Mouse (Mus musculus): ENCODE measurements around the gene Tshz2. TPM values are rescaled to one million over a fixed set of nuclear protein-coding genes. Genes with fewer than 3 reads are reported as not detected.

Tshz2 gene
- polyA plus RNA-seq, 1 experiment from 2014 or later: 13.0 TPM

- ATAC-seq (ENCODE audit: low FRiP score, low TSS enrichment): no peak
- Histone ChIP-seq H3K4me1 (ENCODE audit: control insufficient read depth, insufficient read depth, low read length) (no peaks in the 10 kb centered on the region), H3K4me2 (ENCODE audit: low read length) (no peak overlapping the region), H3K27me3 (ENCODE audit: control insufficient read depth, insufficient read depth, low read length) (no peaks in the 10 kb centered on the region), H3K27ac (replicated peaks; ENCODE audit: low read depth, low read length) (no peak overlapping the region), H3K9me3 (ENCODE audit: control insufficient read depth, low read length) (no peaks in the 10 kb centered on the region), H3K9ac (replicated peaks; ENCODE audit: low read length) (no peak overlapping the region), H3K36me3 (ENCODE audit: control insufficient read depth, insufficient read depth, low read length) (no peaks in the 10 kb centered on the region), H3K4me3 (replicated peaks; ENCODE audit: low read depth, low read length) (no peak overlapping the region)
- no peak for DNase-seq
- WGBS: 89% methylated on average over 8 of the region's 10 CpGs
These were observed 410.5 kb downstream of the Tshz2 start for GRCm38 (mm10) chr2:170043290-170043689.

GRCm38 (mm10) chr2:170045896-170046295, 413.1 kb downstream of the Tshz2 start:
- no peaks in the 10 kb centered on the region for H3K4me1 ChIP-seq (ENCODE audit: control insufficient read depth, insufficient read depth, low read length)
- DNase-seq (no peak), ATAC-seq (ENCODE audit: low FRiP score, low TSS enrichment) (no peak)
- 83% methylated on average over 11 of the region's 11 CpGs for WGBS
- H3K4me2 ChIP-seq (ENCODE audit: low read length): no peak overlapping the region
- H3K9ac ChIP-seq (replicated peaks; ENCODE audit: low read length): no peak overlapping the region
- no peak overlapping the region for H3K27ac ChIP-seq (replicated peaks; ENCODE audit: low read depth, low read length)
- no peaks in the 10 kb centered on the region for H3K36me3 ChIP-seq (ENCODE audit: control insufficient read depth, insufficient read depth, low read length)
- no peak overlapping the region for H3K4me3 ChIP-seq (replicated peaks; ENCODE audit: low read depth, low read length)
- H3K27me3 ChIP-seq (ENCODE audit: control insufficient read depth, insufficient read depth, low read length): no peaks in the 10 kb centered on the region
- no peaks in the 10 kb centered on the region for H3K9me3 ChIP-seq (ENCODE audit: control insufficient read depth, low read length)

- no peaks in the 10 kb centered on the region for H3K27me3 ChIP-seq (ENCODE audit: control insufficient read depth, insufficient read depth, low read length)
- no peak overlapping the region for H3K27ac ChIP-seq (replicated peaks; ENCODE audit: low read depth, low read length)
- no peaks in the 10 kb centered on the region for H3K36me3 ChIP-seq (ENCODE audit: control insufficient read depth, insufficient read depth, low read length)
- H3K4me2 ChIP-seq (ENCODE audit: low read length): no peak overlapping the region
- DNase-seq (no peak), ATAC-seq (ENCODE audit: low FRiP score, low TSS enrichment) (no peak)
- no peak overlapping the region for H3K4me3 ChIP-seq (replicated peaks; ENCODE audit: low read depth, low read length)
- WGBS: 88% methylated on average over 9 of the region's 9 CpGs
- H3K4me1 ChIP-seq (ENCODE audit: control insufficient read depth, insufficient read depth, low read length): no peaks in the 10 kb centered on the region
- no peaks in the 10 kb centered on the region for H3K9me3 ChIP-seq (ENCODE audit: control insufficient read depth, low read length)
- no peak overlapping the region for H3K9ac ChIP-seq (replicated peaks; ENCODE audit: low read length)
These were observed 413.7 kb downstream of the Tshz2 start for GRCm38 (mm10) chr2:170046371-170047145.

DNA sequence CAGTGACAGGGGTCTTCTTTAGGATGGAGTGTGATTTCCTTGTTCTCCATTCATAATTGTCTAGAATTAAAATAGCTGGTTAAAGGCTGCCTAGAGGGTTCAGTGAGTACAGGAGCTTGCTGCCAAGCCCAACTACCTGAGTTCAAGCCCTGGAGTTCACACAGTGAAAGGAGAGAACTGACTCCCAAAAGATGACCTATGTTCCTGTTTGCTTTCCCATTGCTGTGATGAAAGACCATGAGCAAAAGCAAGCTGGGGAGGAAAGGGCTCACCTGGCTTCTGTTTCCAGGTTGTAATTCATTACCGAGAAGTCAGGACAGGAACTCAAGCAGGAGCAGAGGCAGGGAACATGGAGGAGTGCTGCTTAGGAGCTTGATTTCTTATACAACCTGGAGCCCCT, 416.0 kb downstream of the Tshz2 start:
- DNase-seq: no peak
- no peaks in the 10 kb centered on the region for H3K9me3 ChIP-seq (ENCODE audit: control insufficient read depth, low read length)
- H3K9ac ChIP-seq (replicated peaks; ENCODE audit: low read length): no peak overlapping the region
- H3K27me3 ChIP-seq (ENCODE audit: control insufficient read depth, insufficient read depth, low read length): no peaks in the 10 kb centered on the region
- no peak for ATAC-seq (ENCODE audit: low FRiP score, low TSS enrichment)
- H3K36me3 ChIP-seq (ENCODE audit: control insufficient read depth, insufficient read depth, low read length): no peaks in the 10 kb centered on the region
- no peaks in the 10 kb centered on the region for H3K4me1 ChIP-seq (ENCODE audit: control insufficient read depth, insufficient read depth, low read length)
- H3K4me2 ChIP-seq (ENCODE audit: low read length): no peak overlapping the region
- no peak overlapping the region for H3K27ac ChIP-seq (replicated peaks; ENCODE audit: low read depth, low read length)
- H3K4me3 ChIP-seq (replicated peaks; ENCODE audit: low read depth, low read length): no peak overlapping the region
- WGBS: 97% methylated on average over 1 of the region's 1 CpGs

GRCm38 (mm10) chr2:170050651-170051050, 417.8 kb downstream of the Tshz2 start:
- no peak overlapping the region for H3K4me3 ChIP-seq (replicated peaks; ENCODE audit: low read depth, low read length)
- WGBS: 35% methylated on average over 5 of the region's 5 CpGs
- H3K27ac ChIP-seq (replicated peaks; ENCODE audit: low read depth, low read length): no peak overlapping the region
- DNase-seq (no peak), ATAC-seq (ENCODE audit: low FRiP score, low TSS enrichment) (no peak)
- no peak overlapping the region for H3K4me2 ChIP-seq (ENCODE audit: low read length)
- H3K9me3 ChIP-seq (ENCODE audit: control insufficient read depth, low read length): no peaks in the 10 kb centered on the region
- no peaks in the 10 kb centered on the region for H3K4me1 ChIP-seq (ENCODE audit: control insufficient read depth, insufficient read depth, low read length)
- H3K27me3 ChIP-seq (ENCODE audit: control insufficient read depth, insufficient read depth, low read length): no peaks in the 10 kb centered on the region
- no peaks in the 10 kb centered on the region for H3K36me3 ChIP-seq (ENCODE audit: control insufficient read depth, insufficient read depth, low read length)
- no peak overlapping the region for H3K9ac ChIP-seq (replicated peaks; ENCODE audit: low read length)

GRCm38 (mm10) chr2:170051441-170051840, 418.6 kb downstream of the Tshz2 start:
- no peak overlapping the region for H3K9ac ChIP-seq (replicated peaks; ENCODE audit: low read length)
- H3K9me3 ChIP-seq (ENCODE audit: control insufficient read depth, low read length): no peaks in the 10 kb centered on the region
- no peaks in the 10 kb centered on the region for H3K36me3 ChIP-seq (ENCODE audit: control insufficient read depth, insufficient read depth, low read length)
- no peak overlapping the region for H3K27ac ChIP-seq (replicated peaks; ENCODE audit: low read depth, low read length)
- H3K4me2 ChIP-seq (ENCODE audit: low read length): no peak overlapping the region
- H3K4me1 ChIP-seq (ENCODE audit: control insufficient read depth, insufficient read depth, low read length): no peaks in the 10 kb centered on the region
- no peak for DNase-seq
- 56% methylated on average over 6 of the region's 6 CpGs for WGBS
- H3K27me3 ChIP-seq (ENCODE audit: control insufficient read depth, insufficient read depth, low read length): no peaks in the 10 kb centered on the region
- ATAC-seq (ENCODE audit: low FRiP score, low TSS enrichment): no peak
- H3K4me3 ChIP-seq (replicated peaks; ENCODE audit: low read depth, low read length): no peak overlapping the region

GRCm38 (mm10) chr2:170054943-170055342, 422.1 kb downstream of the Tshz2 start:
- ATAC-seq (ENCODE audit: low FRiP score, low TSS enrichment) (no peak), DNase-seq (no peak)
- Histone ChIP-seq H3K27ac (replicated peaks; ENCODE audit: low read depth, low read length) (no peak overlapping the region), H3K36me3 (ENCODE audit: control insufficient read depth, insufficient read depth, low read length) (no peaks in the 10 kb centered on the region), H3K27me3 (ENCODE audit: control insufficient read depth, insufficient read depth, low read length) (no peaks in the 10 kb centered on the region), H3K9ac (replicated peaks; ENCODE audit: low read length) (no peak overlapping the region), H3K4me2 (ENCODE audit: low read length) (no peak overlapping the region), H3K4me1 (ENCODE audit: control insufficient read depth, insufficient read depth, low read length) (no peaks in the 10 kb centered on the region), H3K4me3 (replicated peaks; ENCODE audit: low read depth, low read length) (no peak overlapping the region), H3K9me3 (ENCODE audit: control insufficient read depth, low read length) (no peaks in the 10 kb centered on the region)
- 82% methylated on average over 12 of the region's 12 CpGs for WGBS

GRCm38 (mm10) chr2:170055413-170055812, 422.6 kb downstream of the Tshz2 start:
- WGBS: 40% methylated on average over 9 of the region's 9 CpGs
- ATAC-seq (ENCODE audit: low FRiP score, low TSS enrichment) (no peak), DNase-seq (peak; percentile 50)
- H3K36me3 ChIP-seq (ENCODE audit: control insufficient read depth, insufficient read depth, low read length): no peaks in the 10 kb centered on the region
- no peak overlapping the region for H3K4me3 ChIP-seq (replicated peaks; ENCODE audit: low read depth, low read length)
- no peak overlapping the region for H3K4me2 ChIP-seq (ENCODE audit: low read length)
- no peaks in the 10 kb centered on the region for H3K27me3 ChIP-seq (ENCODE audit: control insufficient read depth, insufficient read depth, low read length)
- no peaks in the 10 kb centered on the region for H3K9me3 ChIP-seq (ENCODE audit: control insufficient read depth, low read length)
- no peaks in the 10 kb centered on the region for H3K4me1 ChIP-seq (ENCODE audit: control insufficient read depth, insufficient read depth, low read length)
- H3K9ac ChIP-seq (replicated peaks; ENCODE audit: low read length): no peak overlapping the region
- no peak overlapping the region for H3K27ac ChIP-seq (replicated peaks; ENCODE audit: low read depth, low read length)

GRCm38 (mm10) chr2:170058774-170059173, 426.0 kb downstream of the Tshz2 start:
- ATAC-seq (ENCODE audit: low FRiP score, low TSS enrichment): no peak

More at GRCm38 (mm10) chr2:170058774-170059173, 426.0 kb downstream of the Tshz2 start:
- Histone ChIP-seq H3K4me1 (ENCODE audit: control insufficient read depth, insufficient read depth, low read length) (no peaks in the 10 kb centered on the region), H3K9me3 (ENCODE audit: control insufficient read depth, low read length) (no peaks in the 10 kb centered on the region), H3K9ac (replicated peaks; ENCODE audit: low read length) (no peak overlapping the region), H3K36me3 (ENCODE audit: control insufficient read depth, insufficient read depth, low read length) (no peaks in the 10 kb centered on the region), H3K4me3 (replicated peaks; ENCODE audit: low read depth, low read length) (no peak overlapping the region), H3K27me3 (ENCODE audit: control insufficient read depth, insufficient read depth, low read length) (no peaks in the 10 kb centered on the region), H3K27ac (replicated peaks; ENCODE audit: low read depth, low read length) (no peak overlapping the region), H3K4me2 (ENCODE audit: low read length) (no peak overlapping the region)
- 89% methylated on average over 14 of the region's 14 CpGs for WGBS
- no peak for DNase-seq
